Mouse (Mus musculus) mesoderm, embryonic 11.5 days (tissue): Measurements from ENCODE around the gene Gm14295.
"Not testable (repeated sequence)": the region's sequence is repeated elsewhere in the genome, so short reads cannot be mapped to it uniquely, and the experiment has no call there.

Experiments used
- DNase-seq: peaks from one replicate; pipeline ENCODE4 v3.0.0-alpha.2; 2012; ENCODE audit warnings: low read depth, low spot score

The Gm14295 gene

DNA sequence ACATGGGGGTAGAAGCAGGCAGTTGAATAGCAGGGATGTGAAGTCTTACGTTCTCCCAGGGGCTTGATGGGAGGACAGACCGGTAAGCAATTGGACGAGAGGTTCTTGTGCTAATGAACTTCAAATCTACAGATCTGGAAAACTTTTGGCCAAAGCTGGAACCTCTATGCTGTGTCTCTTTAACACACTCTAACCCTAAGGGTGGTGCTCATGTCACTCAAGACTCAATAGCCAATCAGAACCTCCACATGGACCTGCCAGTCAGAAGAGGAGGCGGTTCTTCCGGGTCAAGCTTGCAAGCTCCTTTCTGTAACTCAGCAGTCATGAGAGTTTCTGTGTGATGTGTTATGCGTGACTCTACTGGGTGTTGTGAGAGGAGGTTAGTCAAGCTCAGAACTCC is at the start of gene Gm14295:
Gm14295 (plus strand) TSS at position 301 of the 400 bp plus-strand sequence.
- DNase-seq = not testable (repeated sequence)

DNA sequence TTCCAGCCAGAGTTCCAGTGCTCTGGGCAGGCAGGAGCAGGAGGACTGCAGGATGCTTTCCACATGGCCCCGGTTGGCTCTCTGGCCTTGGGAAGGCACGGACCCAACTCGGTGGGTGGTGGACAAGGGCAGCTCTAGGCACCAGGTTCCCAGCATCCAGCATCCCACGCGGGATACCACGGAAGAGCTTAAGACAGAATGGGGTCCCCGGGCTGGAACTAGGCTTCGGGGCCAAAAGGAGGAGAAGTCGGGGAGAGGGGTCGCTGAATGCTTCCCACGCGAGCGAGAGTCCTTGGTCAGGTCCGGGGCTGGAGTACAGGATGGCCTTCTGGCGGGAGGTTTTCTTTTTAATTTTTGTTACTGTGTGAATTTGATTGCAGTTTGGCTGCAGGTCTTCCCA is 373 bp downstream of the Gm14295 start:
- DNase-seq = not testable (repeated sequence)

DNA sequence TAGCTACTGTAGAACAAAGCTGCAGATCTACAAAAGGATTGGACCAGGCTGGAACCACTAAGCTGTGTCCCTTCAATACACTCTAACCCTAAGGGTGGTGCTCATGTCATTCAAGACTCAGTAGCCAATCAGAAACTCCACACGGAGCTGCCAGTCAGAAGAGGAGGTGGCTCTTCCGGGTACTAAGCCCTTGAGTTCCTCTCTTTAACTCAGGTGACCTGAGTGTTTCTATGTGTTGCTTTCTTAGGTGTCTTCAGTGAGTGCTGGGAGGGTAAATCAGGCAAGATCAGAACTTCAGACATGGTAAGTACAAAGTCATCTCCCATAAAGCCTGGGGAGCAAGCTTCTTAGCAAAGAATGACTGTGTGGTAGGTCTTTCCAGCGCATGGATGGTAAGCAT is 32.4 kb downstream of the Gm14295 start, which contains the start of gene Gm14408:
Gm14408 (plus strand) TSS at position 301 of the 400 bp plus-strand sequence.
- DNase-seq = not testable (repeated sequence)
